Mouse (Mus musculus) ovary, adult 18-20 months (tissue): ENCODE measurements around the gene Nrsn2.

ENCODE experiments used
- DNase-seq: peaks from one replicate; pipeline ENCODE4 v3.0.0; 2022; ENCODE audit warnings: low spot score, mixed read lengths

Nrsn2 gene

GRCm38 (mm10) chr2:152343329-152344213 lies 32.9 kb downstream of the Nrsn2 start, which contains the start of gene Trib3:
Gene Trib3, minus strand, starts transcription at chr2:152344032.
- DNase-seq, result peak; percentile 59

GRCm38 (mm10) chr2:152339631-152340179 lies 36.7 kb downstream of the Nrsn2 start:
- no peak for DNase-seq

DNA sequence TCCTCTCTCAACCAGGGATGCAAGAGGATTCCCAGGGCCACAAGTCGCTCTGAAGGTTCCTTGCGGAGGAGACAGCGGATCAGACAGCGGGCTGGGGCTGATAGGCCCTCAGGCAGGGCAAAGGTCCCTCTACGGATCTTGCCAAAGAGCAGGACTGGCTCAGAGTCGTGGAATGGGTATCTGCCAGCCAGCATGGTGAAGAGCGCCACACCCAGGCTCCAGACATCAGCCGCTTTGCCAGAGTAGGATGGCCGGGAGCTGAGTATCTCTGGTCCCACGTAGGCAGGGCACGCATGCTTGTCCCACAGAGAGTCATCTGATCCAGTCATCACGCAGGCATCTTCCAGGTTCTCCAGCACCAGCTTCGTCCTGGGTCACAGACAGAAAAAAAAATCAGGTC lies 38.1 kb downstream of the Nrsn2 start:
- DNase-seq, result no peak

DNA sequence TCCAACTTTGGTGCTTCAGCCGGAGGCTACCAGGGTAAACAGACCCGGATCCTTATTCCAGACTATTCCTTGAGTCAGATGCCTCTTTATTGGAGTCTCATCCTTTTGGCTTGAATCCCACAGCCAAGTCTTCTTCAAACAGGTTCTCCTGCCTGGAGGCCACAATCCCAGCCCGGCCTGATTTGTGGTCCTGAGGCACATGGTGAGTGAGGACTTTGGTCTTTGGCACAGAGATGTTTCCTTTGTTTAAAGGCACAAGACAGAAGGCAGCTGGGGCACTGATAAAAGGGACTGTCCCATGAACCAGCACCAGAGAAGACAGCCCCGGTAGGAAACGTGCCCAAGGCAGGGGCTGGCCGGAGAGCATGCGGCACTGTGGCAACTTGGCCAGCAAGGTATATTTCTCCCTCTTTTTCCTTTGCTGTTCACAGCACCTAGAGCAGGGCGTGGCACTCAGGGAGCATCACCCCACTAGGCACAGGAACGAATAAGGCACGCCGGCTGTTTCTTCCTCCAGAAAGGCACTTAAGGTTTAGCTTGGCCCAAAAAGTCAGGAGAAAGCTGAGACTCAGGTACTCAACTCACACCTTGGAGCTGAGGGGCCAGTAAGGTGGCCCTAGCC lies 38.7 kb downstream of the Nrsn2 start:
- no peak for DNase-seq

- no peak for DNase-seq
These were observed 39.6 kb downstream of the Nrsn2 start for GRCm38 (mm10) chr2:152336856-152337255.

DNA sequence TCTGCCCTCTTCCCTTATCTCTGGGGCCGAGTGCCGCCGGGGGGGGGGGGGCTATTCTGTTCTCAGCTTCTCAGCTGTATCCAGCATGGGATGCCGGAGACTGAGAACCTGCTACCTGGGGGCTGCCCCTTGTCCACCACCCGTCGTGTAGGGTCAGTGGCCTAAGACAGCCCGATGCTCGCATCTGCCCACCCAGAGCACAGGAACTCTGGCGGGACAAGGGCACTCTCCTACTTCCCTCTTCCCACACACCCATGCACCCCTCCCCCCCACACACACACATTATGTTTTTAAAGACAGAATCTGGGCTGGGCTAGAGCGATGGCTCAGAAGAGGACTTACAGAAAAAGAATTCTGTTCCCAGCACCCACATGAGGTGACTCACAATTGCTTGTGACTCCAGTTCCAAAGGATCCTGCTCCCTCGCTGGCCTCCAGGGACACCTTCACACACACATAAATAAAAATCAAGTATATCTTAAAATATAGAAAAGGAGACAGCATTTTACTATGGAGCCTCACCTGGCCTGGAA lies 41.1 kb downstream of the Nrsn2 start:
- no peak for DNase-seq

GRCm38 (mm10) chr2:152333345-152334006 lies 43.0 kb downstream of the Nrsn2 start:
- no peak for DNase-seq

DNA sequence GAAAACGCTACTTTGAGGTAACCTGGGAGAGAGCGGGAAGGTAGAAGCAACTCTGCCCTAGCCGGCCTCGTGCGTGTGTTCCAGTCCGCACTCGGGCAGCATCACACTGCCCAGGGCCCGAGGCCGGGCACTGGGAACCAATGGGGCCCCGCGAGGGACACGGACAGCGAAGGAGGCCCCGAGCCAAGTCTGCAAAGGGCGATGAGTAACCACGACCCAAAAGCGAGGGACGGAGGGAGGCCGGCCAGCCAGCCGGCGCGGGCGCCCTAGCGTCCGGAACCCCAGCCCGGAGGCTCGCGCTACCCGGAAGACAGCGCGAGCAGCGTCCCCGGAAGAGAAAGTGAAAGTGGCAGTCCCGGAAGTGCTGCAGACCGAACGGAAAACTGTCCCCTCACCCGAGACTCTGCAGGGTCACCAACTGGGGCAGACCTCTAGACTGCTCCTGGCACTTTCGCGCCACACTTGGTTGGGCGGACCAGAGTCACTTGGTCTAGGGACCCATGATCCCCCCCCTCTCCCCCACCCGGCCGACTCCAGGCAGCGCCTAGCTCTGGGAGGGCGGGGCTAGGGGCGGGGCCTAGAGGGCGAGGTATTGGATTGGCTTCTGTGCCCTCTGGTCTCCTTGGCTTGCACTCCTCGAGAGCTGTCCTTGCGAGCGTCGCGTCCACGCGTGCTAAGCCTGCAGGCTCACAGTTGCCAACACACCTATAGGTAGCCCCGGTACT lies 44.2 kb downstream of the Nrsn2 start, which contains the start of gene Rbck1:
Rbck1 (minus strand) TSS at position 553 of the 725 bp plus-strand sequence.
- DNase-seq, result peak; percentile 82

GRCm38 (mm10) chr2:152330858-152331423 lies 45.5 kb downstream of the Nrsn2 start:
- no peak for DNase-seq

GRCm38 (mm10) chr2:152327980-152328379 lies 48.5 kb downstream of the Nrsn2 start:
- DNase-seq, result no peak

GRCm38 (mm10) chr2:152326654-152327053 lies 49.8 kb downstream of the Nrsn2 start:
- no peak for DNase-seq

DNA sequence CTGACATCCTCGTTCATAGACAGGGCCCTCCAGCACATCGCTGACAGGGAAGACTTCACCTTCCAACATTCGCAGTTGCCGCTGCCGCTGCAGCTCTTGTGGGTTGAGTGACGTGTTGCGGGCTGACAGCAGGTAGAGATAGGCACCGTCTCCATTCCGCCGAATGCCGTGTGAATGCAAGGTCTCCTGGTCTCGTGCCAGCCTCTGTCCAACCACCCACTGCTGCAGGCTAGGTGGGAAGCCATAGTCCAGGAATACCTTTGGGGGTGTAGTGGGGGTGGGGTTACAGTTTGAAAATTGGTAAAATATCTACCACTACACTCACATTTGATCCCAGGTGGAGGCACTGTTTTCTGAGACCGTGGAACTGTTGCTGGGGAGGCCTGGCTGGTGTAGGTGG lies 50.3 kb downstream of the Nrsn2 start:
- DNase-seq, result no peak

- DNase-seq, result no peak
These were observed 51.6 kb downstream of the Nrsn2 start for GRCm38 (mm10) chr2:152324842-152325241.

DNA sequence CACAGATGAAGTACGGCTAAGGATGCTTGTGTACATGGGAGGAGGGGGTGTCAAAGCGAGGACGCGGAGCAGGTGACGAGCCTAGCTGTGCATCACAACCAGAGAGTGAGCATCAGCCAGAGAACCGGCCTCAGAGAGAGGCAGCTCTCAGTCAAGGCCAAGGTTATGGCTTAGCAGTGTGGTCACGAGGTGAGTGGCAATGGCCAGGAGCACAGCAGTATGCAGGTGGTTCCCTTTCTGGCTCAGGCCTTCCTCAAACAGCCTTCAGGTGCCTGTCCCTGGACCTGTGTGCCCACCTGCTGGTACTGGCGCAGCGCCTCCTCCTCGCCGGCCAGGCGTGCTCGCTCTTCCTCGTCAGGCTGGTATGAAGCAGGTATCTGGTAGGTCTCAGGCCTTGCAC lies 52.5 kb downstream of the Nrsn2 start:
- no peak for DNase-seq

- no peak for DNase-seq
These were observed 54.2 kb downstream of the Nrsn2 start for GRCm38 (mm10) chr2:152322198-152322597.

DNA sequence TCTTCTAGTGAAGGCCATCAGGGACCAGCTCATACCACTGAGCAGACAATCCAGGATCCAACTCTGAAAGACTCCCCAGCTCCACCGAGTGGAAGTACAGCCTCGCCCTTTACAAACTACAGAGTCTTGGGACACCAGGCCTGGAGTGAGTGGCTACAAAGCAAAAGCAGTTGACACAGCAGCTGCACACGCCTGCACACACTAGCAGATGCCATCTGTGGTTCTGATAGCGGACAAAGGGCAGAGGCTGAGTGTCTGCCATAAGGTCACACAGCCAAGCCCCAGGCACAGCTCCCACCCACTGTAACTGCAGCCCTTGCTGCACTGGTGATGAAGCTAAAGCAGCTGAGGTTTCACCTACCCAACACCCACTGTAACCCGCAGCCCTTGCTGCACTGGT lies 54.9 kb downstream of the Nrsn2 start:
- no peak for DNase-seq
